Mouse (Mus musculus) olfactory bulb, adult 2 months (tissue): ENCODE data around the gene Col27a1.

Experiments
- CTCF ChIP-seq: fragments of 200-500 bp; IDR thresholded peaks from 2 replicates; pipeline ENCODE4 v1.5.1; 2012; ENCODE audit warnings: low read depth, mild to moderate bottlenecking, low read length, moderate library complexity; ENCODE audit not compliant: insufficient read depth
- POLR2A ChIP-seq: fragments of 200-500 bp; IDR thresholded peaks from 2 replicates; pipeline ENCODE4 v1.6.1; 2012; ENCODE audit warnings: mild to moderate bottlenecking, low read depth, low read length, moderate library complexity; ENCODE audit not compliant: insufficient read depth

DNA sequence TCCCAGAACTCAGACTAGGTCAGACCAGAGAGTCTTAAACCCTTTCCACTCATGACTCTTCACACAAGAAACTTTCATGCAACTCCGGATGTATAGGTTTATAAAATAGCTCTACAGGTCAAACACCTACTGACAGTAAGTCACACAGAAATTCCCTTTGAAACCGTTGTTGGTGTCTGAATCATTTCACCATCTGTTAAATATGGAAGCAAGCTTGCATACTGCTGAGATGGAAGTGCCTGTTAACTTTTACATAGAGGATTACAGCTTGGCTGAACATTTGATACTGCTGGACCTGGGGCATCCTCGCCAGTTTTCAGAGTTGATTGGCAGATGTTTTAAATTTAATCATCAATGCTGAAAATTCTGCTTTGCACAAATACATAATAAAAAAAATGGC lies 82.5 kb downstream of the Col27a1 start:
- TF ChIP-seq POLR2A (no peak), CTCF (no peak)
